Mouse (Mus musculus): ENCODE results near the gene Trip4. TPM values are rescaled to one million over a fixed set of nuclear protein-coding genes. Genes with fewer than 3 reads are reported as not detected.
A peak's percentile ranks its signal among the peaks of the same experiment; 100 is the strongest.
"Not testable (repeated sequence)": the region's sequence is repeated elsewhere in the genome, so short reads cannot be mapped to it uniquely, and the experiment has no call there.

Trip4 gene
- total and polyA plus RNA-seq, 2 experiments from 2014 or later, result 15.6 to 23.9 TPM

DNA sequence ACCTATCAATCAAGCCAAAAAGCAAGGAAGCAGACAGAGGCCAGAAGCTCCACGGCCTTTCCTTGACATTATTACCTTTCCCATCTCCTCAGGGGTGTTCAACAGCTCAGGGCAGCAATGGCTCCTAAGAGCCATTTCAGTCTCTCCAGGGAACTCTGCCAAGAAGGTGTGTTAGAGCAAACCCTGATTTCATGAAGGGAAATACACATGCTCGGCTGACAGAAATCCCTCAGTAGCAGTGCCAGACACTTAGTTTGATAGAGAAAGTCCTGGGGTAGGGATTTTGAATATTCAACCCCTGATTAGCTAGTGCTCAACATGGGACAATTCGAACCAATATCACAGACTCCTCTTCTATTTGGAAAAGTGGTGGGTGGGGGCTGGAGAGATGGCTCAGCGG lies 117.5 kb downstream of the Trip4 start:
- Histone ChIP-seq H3K4me1 (ENCODE audit: insufficient read depth, low read length) (peaks cover 22% of the 10 kb centered on the region), H3K36me3 (ENCODE audit: insufficient read depth, low read length) (no peaks in the 10 kb centered on the region), H3K4me3 (ENCODE audit: low read length) (no peak overlapping the region), H3K9ac (replicated peaks; ENCODE audit: low read length) (no peak overlapping the region), H3K4me2 (ENCODE audit: low read depth, low read length) (no peak overlapping the region), H3K27ac (no peak overlapping the region), H3K27me3 (ENCODE audit: insufficient read depth, low read length) (no peaks in the 10 kb centered on the region), H3K9me3 (ENCODE audit: low read length) (no peaks in the 10 kb centered on the region)
- ATAC-seq, result no peak
- 57% methylated on average over 4 of the region's 4 CpGs for WGBS
- no peak for DNase-seq (ENCODE audit: low spot score)
- TF ChIP-seq CTCF (IDR thresholded peaks at IDR 0.05; ENCODE audit: low read depth), result no peak

DNA sequence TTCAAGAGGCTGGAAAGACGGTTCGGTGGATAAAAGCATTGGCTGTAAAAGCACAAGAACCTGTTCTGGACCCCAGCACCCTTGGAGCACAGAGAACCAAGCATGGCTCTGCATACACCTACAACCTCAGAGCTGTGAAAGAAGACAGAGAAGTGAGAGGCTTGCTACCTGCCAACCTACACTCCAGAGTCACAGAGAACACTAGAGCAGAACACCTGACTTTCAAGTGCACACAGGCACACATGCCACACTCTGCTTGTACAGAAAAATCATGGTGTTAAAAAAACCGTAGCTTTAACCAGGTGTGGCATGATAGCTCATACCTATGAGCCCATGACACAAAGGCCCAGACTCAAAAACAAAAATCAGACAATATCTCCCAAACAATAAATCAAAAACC lies 118.8 kb downstream of the Trip4 start:
- H3K27ac ChIP-seq, result no peak overlapping the region

DNA sequence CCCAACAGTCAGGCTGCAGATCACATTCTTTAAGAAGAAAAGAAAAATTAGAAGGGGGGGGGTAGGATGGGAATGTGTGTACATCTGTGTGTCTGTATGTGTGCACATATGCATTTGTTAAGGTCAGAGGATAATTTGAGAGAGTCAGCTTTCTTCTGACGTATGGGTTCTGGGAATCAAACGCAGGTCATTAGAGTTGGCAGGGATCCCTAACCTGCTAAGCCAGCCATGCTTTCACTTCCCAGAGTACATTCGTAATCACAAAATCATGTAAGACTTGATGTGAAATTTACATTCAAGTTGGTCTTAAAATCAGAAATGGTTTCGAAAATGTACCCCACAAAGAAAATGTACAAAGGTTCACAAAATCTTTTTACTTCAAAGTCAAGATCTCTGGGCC lies 120.0 kb downstream of the Trip4 start:
- no peak for DNase-seq (ENCODE audit: low spot score)
- no peaks in the 10 kb centered on the region for H3K36me3 ChIP-seq (ENCODE audit: insufficient read depth, low read length)
- TF ChIP-seq CTCF (IDR thresholded peaks at IDR 0.05; ENCODE audit: low read depth), result no peak
- no peak overlapping the region for H3K4me2 ChIP-seq (ENCODE audit: low read depth, low read length)
- peaks cover 24% of the 10 kb centered on the region for H3K4me1 ChIP-seq (ENCODE audit: insufficient read depth, low read length)
- H3K9ac ChIP-seq (replicated peaks; ENCODE audit: low read length), result no peak overlapping the region
- no peak overlapping the region; the same call in 1 of the 2 replicates for H3K27ac ChIP-seq
- 59% methylated on average over 4 of the region's 4 CpGs for WGBS
- no peaks in the 10 kb centered on the region for H3K9me3 ChIP-seq (ENCODE audit: low read length)
- no peaks in the 10 kb centered on the region for H3K27me3 ChIP-seq (ENCODE audit: insufficient read depth, low read length)
- no peak overlapping the region for H3K4me3 ChIP-seq (ENCODE audit: low read length)
- ATAC-seq, result no peak

More for the DNA sequence above, 118.8 kb downstream of the Trip4 start:
- no peaks in the 10 kb centered on the region for H3K9me3 ChIP-seq (ENCODE audit: low read length)
- H3K27me3 ChIP-seq (ENCODE audit: insufficient read depth, low read length), result no peaks in the 10 kb centered on the region
- H3K36me3 ChIP-seq (ENCODE audit: insufficient read depth, low read length), result no peaks in the 10 kb centered on the region
- H3K4me1 ChIP-seq (ENCODE audit: insufficient read depth, low read length), result peaks cover 24% of the 10 kb centered on the region
- 95% methylated on average over 3 of the region's 3 CpGs for WGBS
- ATAC-seq (no peak), DNase-seq (ENCODE audit: low spot score) (no peak)
- no peak overlapping the region for H3K4me3 ChIP-seq (ENCODE audit: low read length)
- TF ChIP-seq CTCF (IDR thresholded peaks at IDR 0.05; ENCODE audit: low read depth), result no peak
- H3K9ac ChIP-seq (replicated peaks; ENCODE audit: low read length), result no peak overlapping the region
- no peak overlapping the region for H3K4me2 ChIP-seq (ENCODE audit: low read depth, low read length)

- ATAC-seq (no peak), DNase-seq (ENCODE audit: low spot score) (peak; percentile 30)
- Histone ChIP-seq H3K27ac (peak overlapping the region; percentile 75), H3K4me2 (ENCODE audit: low read depth, low read length) (0 out of 2 replicates have a peak overlapping the region, but pooled peaks have one; percentile 21), H3K36me3 (ENCODE audit: insufficient read depth, low read length) (no peaks in the 10 kb centered on the region), H3K4me1 (ENCODE audit: insufficient read depth, low read length) (peaks cover 24% of the 10 kb centered on the region), H3K4me3 (ENCODE audit: low read length) (no peak overlapping the region), H3K27me3 (ENCODE audit: insufficient read depth, low read length) (no peaks in the 10 kb centered on the region), H3K9ac (replicated peaks; ENCODE audit: low read length) (0 out of 2 replicates have a peak overlapping the region, but pooled peaks have one; percentile 21), H3K9me3 (ENCODE audit: low read length) (no peaks in the 10 kb centered on the region)
- no peak for TF ChIP-seq CTCF (IDR thresholded peaks at IDR 0.05; ENCODE audit: low read depth)
- WGBS, result 47% methylated on average over 4 of the region's 4 CpGs
These were observed 120.7 kb downstream of the Trip4 start for GRCm38 (mm10) chr9:65787829-65788344.

GRCm38 (mm10) chr9:65786885-65787787 lies 121.5 kb downstream of the Trip4 start:
- no peak for TF ChIP-seq CTCF (IDR thresholded peaks at IDR 0.05; ENCODE audit: low read depth)
- ATAC-seq (peak; percentile 90), DNase-seq (ENCODE audit: low spot score) (peak; percentile 79)
- 0 out of 2 replicates have a peak overlapping the region, but pooled peaks have one; percentile 21 for H3K9ac ChIP-seq (replicated peaks; ENCODE audit: low read length)
- no peaks in the 10 kb centered on the region for H3K27me3 ChIP-seq (ENCODE audit: insufficient read depth, low read length)
- 0 out of 2 replicates have a peak overlapping the region, but pooled peaks have one; percentile 21 for H3K4me2 ChIP-seq (ENCODE audit: low read depth, low read length)
- H3K36me3 ChIP-seq (ENCODE audit: insufficient read depth, low read length), result no peaks in the 10 kb centered on the region
- H3K4me1 ChIP-seq (ENCODE audit: insufficient read depth, low read length), result peaks cover 23% of the 10 kb centered on the region
- H3K27ac ChIP-seq, result peak overlapping the region; percentile 75
- 22% methylated on average over 8 of the region's 8 CpGs for WGBS
- no peaks in the 10 kb centered on the region for H3K9me3 ChIP-seq (ENCODE audit: low read length)
- H3K4me3 ChIP-seq (ENCODE audit: low read length), result no peak overlapping the region

GRCm38 (mm10) chr9:65785772-65786368 lies 122.7 kb downstream of the Trip4 start:
- Histone ChIP-seq H3K4me2 (ENCODE audit: low read depth, low read length) (no peak overlapping the region), H3K9me3 (ENCODE audit: low read length) (no peaks in the 10 kb centered on the region), H3K4me3 (ENCODE audit: low read length) (no peak overlapping the region), H3K27ac (no peak overlapping the region), H3K4me1 (ENCODE audit: insufficient read depth, low read length) (peaks cover 18% of the 10 kb centered on the region), H3K9ac (replicated peaks; ENCODE audit: low read length) (no peak overlapping the region), H3K27me3 (ENCODE audit: insufficient read depth, low read length) (no peaks in the 10 kb centered on the region), H3K36me3 (ENCODE audit: insufficient read depth, low read length) (no peaks in the 10 kb centered on the region)
- ATAC-seq, result no peak
- DNase-seq (ENCODE audit: low spot score), result no peak
- TF ChIP-seq CTCF (IDR thresholded peaks at IDR 0.05; ENCODE audit: low read depth), result no peak
- WGBS, result 80% methylated on average over 4 of the region's 4 CpGs

DNA sequence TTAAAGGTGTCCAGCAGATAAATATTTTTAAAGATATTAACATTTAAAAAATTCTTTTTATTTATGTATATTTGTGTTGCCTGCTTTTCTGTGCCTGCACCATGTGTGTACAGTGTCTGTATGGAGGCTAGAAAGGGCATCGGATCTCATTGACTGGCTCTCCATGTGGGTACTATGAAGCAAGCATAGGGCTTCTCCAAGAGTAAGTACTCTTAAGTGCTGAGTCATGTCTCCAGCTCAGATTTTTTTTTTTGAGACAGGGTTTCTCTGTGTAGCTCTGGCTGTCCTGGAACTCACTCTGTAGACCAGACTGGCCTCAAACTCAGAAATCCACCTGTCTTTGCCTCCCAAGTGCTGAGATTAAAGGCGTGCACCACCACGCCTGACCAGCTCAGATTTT lies 129.0 kb downstream of the Trip4 start:
- not testable (repeated sequence) for H3K9ac ChIP-seq (replicated peaks; ENCODE audit: low read length); H3K4me3 ChIP-seq (ENCODE audit: low read length); H3K4me1 ChIP-seq (ENCODE audit: insufficient read depth, low read length); H3K4me2 ChIP-seq (ENCODE audit: low read depth, low read length); DNase-seq (ENCODE audit: low spot score); ATAC-seq; H3K36me3 ChIP-seq (ENCODE audit: insufficient read depth, low read length); H3K27me3 ChIP-seq (ENCODE audit: insufficient read depth, low read length); H3K9me3 ChIP-seq (ENCODE audit: low read length); H3K27ac ChIP-seq
- 96% methylated on average over 3 of the region's 3 CpGs for WGBS

Measured in hindbrain, postnatal 0 days (tissue).